Mouse (Mus musculus) T-helper 17 cell (primary cell): Measurements from ENCODE around the gene Adam12.

Experiments used
- in situ Hi-C, 2 experiments: fragments of 300-600 bp; cut with MboI, MseI; formaldehyde crosslinking; loops; 1 replicate in 1 of 2; 2 replicates in 1 of 2; pipeline ENCODE4 v1.15.1; 2025; ENCODE audit warnings: high pct_unique_total_duplicates in 2 of 2

The Adam12 gene

GRCm38 (mm10) chr7:134151330-134151729 is 80.6 kb downstream of the Adam12 start:
- in situ Hi-C loops: no loop called here

GRCm38 (mm10) chr7:134150305-134150704 is 81.6 kb downstream of the Adam12 start:
- in situ Hi-C loops: no loop called here

GRCm38 (mm10) chr7:134149351-134149750 is 82.6 kb downstream of the Adam12 start:
- in situ Hi-C loops: no loop called here

- in situ Hi-C loops: no loop called here
Observed at GRCm38 (mm10) chr7:134147561-134147960, 84.4 kb downstream of the Adam12 start.

- in situ Hi-C loops: no loop called here
Observed at GRCm38 (mm10) chr7:134146821-134147220, 85.1 kb downstream of the Adam12 start.

- in situ Hi-C loops: no loop called here
Observed at GRCm38 (mm10) chr7:134144111-134144510, 87.8 kb downstream of the Adam12 start.

- in situ Hi-C loops: no loop called here
Observed at GRCm38 (mm10) chr7:134139291-134139949, 92.5 kb downstream of the Adam12 start.

GRCm38 (mm10) chr7:134132323-134132722 is 99.6 kb downstream of the Adam12 start:
- in situ Hi-C loops: no loop called here

- in situ Hi-C loops: no loop called here
Observed at GRCm38 (mm10) chr7:134128087-134128522, 103.8 kb downstream of the Adam12 start.

- in situ Hi-C loops: no loop called here
Observed at GRCm38 (mm10) chr7:134121397-134121796, 110.5 kb downstream of the Adam12 start.

- in situ Hi-C loops: no loop called here
Observed at GRCm38 (mm10) chr7:134115438-134115837, 116.5 kb downstream of the Adam12 start.

- in situ Hi-C loops: no loop called here
Observed at GRCm38 (mm10) chr7:134114311-134115188, 117.4 kb downstream of the Adam12 start.

- in situ Hi-C loops: no loop called here
Observed at GRCm38 (mm10) chr7:134113829-134114228, 118.1 kb downstream of the Adam12 start.

- in situ Hi-C loops: no loop called here
Observed at GRCm38 (mm10) chr7:134110116-134110515, 121.8 kb downstream of the Adam12 start.

GRCm38 (mm10) chr7:134107849-134108248 is 124.1 kb downstream of the Adam12 start:
- in situ Hi-C loops: no loop called here

GRCm38 (mm10) chr7:134099010-134099409 is 132.9 kb downstream of the Adam12 start:
- in situ Hi-C loops: no loop called here

- in situ Hi-C loops: no loop called here
Observed at GRCm38 (mm10) chr7:134097861-134098260, 134.1 kb downstream of the Adam12 start.

GRCm38 (mm10) chr7:134093871-134094270 is 138.1 kb downstream of the Adam12 start:
- in situ Hi-C loops: no loop called here

- in situ Hi-C loops: no loop called here
Observed at GRCm38 (mm10) chr7:134090764-134091163, 141.2 kb downstream of the Adam12 start.

- in situ Hi-C loops: no loop called here
Observed at GRCm38 (mm10) chr7:134090256-134090655, 141.7 kb downstream of the Adam12 start.

- in situ Hi-C loops: no loop called here
Observed at GRCm38 (mm10) chr7:134088548-134089347, 143.2 kb downstream of the Adam12 start.

GRCm38 (mm10) chr7:134085396-134085795 is 146.6 kb downstream of the Adam12 start:
- in situ Hi-C loops: no loop called here
